Mouse (Mus musculus) CD4-positive helper T cell, adult 2 months (primary cell): ENCODE data around the gene Dao.

ENCODE experiments used
- DNase-seq: peaks from one replicate; pipeline ENCODE4 v3.0.0-alpha.2; 2012; ENCODE audit warnings: low read depth, missing footprints, low spot score

Gene Dao

GRCm38 (mm10) chr5:114003542-114003941 is at the start of gene Dao:
Dao (plus strand) TSS chr5:114003703.
- no peak for DNase-seq

GRCm38 (mm10) chr5:113954421-113954820 is 49.1 kb upstream of the Dao start:
- peak; percentile 73 for DNase-seq

GRCm38 (mm10) chr5:113955281-113955680 is 48.2 kb upstream of the Dao start:
- no peak for DNase-seq

- DNase-seq, result no peak
These were observed 47.8 kb upstream of the Dao start for GRCm38 (mm10) chr5:113955691-113956090.

DNA sequence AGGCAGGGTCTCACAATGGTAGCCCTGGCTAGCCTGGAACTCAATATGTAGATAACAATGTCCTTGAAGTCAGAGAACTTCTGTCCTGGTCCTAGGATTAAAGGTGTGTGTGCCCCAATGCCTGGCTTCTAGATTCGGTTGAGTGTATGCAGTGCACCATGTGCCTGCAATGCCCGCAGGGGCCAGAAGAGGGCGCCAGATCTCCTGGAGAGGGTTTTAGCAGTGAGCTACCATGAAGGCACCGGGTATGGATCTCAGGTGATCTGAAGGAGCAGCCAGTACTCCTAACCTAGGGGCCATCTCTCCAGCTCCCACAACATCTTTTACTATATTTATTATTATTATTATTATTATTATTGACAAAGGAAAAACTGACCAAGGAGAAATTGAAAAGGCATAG is 47.0 kb upstream of the Dao start:
- DNase-seq, result peak; percentile 84

DNA sequence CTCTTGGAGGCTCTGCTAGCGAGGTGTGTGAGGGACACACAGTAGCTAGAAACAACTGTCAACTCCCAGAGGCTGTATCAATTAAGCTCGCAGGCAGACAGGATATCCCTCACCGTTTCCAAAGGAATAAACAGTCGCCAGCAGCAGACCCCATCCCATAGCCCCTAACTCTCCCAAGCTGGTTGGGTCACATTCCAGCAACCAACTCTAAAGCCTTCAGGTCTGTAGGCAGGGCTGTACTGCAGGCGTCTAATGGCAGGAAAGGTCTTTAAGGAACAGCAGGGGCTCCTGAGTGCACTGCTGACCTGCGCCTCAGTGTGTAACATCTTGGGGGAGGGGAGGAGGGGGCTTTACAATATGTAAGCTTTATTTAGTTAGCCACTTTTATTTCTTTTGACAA is 44.5 kb upstream of the Dao start:
- no peak for DNase-seq

- DNase-seq, result no peak
These were observed 43.1 kb upstream of the Dao start for GRCm38 (mm10) chr5:113960416-113960815.

- DNase-seq, result no peak
These were observed 41.7 kb upstream of the Dao start for GRCm38 (mm10) chr5:113961776-113962175.

DNA sequence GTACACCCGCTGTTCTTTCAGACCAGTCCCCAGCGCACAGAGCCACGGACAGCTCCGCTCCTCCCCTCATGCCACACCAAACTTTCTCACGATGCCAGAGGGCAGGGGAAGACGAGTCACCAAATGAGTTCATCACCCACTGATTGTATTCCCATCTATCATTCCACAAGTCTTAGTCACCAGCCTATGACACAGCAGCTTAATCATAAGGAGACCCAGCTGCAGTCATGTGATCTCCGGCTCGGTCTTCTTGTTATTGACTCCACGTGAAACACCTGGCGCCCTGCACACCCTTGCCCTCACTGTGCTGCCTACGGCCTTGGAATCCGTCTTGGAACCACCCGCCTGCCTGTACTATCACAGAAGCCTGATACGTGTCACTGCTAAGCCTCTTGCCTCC is 38.5 kb upstream of the Dao start:
- DNase-seq, result no peak

- no peak for DNase-seq
These were observed 37.8 kb upstream of the Dao start for GRCm38 (mm10) chr5:113965659-113966185.

- DNase-seq, result no peak
These were observed 36.9 kb upstream of the Dao start for GRCm38 (mm10) chr5:113966452-113967150.

DNA sequence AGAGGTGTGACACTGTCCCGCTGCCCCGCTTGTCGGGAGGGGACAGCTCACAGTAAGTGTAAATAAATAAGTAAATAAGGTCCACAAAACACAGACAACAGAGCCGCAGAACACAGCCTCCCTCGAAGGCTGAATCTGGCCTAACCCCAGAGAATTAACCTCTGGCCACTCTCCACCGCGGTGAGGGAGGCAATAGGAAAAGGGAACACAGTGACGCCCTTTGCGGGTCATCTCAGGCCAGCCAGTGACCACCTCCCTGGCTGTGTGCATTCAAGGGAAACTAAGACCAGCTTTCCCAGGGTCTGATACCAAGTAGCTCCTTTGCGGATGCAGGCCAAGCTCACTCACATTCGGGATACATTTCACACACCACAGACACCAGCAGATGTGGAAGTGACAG is 35.1 kb upstream of the Dao start:
- DNase-seq, result no peak

GRCm38 (mm10) chr5:113971434-113971960 is 32.0 kb upstream of the Dao start:
- no peak for DNase-seq

DNA sequence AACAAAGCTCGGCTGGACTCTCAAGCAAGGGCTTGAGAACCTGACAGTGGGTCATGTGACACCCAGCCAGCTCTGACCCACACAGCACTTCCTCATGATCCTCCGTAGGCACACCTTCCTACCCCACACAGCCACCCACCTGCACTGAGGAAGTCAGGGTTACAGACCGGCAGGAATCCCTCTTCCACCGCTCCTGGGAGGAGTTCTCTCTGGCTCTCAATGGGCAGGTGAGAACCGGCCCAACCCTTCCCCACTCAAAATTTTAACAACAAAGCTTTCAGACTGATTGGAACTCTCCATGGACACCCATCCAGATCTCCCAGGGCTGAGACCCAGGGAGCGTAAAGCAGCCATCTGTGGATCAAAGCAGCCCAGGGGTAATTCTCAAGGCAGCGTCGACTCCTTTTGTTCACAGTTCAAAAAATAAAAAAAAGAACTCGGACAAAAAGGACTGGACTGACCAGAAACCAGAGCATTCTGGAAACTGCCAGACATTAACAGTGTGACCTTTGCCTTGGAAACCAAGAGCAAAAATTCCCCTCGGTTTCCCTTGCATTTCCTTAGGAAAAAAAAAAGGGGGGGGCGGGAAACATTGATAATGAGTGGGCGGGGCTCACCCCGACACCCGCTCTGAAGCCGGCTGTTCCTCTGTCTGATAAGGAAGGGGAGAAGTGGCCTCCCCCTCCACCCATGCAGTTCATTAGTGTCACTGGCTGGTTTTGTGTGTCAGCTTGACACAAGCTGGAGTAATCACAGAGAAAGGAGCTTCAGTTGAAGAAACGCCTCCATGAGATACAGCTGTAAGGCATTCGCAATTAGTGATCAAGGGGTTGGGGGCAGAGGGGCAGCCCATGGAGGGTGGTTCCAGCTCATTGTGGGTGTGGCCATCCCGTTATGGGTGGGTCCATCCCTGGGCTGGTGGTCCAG is 30.7 kb upstream of the Dao start:
- no peak for DNase-seq

DNA sequence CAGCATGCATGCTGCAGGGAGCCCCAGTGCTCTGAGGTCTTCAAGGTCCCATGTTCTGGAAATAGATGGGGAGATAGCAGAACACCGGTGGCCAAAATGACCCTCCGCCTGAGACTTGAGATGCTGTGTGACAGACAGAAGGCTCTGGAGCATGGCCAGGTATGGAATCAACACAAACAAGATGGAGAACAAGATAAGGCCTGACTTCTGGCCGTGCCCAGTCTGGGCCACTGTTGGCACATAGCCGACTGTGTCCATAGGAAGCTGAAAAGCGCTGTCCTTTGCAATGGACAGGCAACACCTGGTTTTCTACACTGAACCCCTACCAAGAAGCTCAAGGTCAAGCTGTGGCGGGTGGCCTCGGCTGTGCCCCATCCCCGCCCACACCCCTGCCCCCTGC is 29.7 kb upstream of the Dao start:
- DNase-seq, result no peak

DNA sequence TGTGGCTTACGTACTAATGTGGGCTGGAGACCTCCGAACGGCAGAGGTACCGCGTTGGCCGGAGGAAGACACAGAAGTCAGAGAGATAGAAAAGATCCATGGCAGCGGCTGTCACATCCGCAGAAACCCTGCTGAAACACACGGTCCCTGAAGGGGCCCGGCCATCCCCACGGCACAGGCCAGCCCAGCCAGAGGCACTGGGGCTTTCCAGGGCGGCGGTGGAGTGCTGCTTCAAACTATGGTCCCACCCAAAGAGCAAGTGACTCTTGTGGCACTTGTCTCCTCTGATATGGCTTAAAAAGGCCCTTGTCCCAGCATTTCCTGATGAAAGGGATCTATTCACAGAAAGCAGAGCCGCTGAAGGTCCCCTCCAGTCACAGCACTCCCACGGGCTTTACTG is 28.9 kb upstream of the Dao start:
- no peak for DNase-seq

DNA sequence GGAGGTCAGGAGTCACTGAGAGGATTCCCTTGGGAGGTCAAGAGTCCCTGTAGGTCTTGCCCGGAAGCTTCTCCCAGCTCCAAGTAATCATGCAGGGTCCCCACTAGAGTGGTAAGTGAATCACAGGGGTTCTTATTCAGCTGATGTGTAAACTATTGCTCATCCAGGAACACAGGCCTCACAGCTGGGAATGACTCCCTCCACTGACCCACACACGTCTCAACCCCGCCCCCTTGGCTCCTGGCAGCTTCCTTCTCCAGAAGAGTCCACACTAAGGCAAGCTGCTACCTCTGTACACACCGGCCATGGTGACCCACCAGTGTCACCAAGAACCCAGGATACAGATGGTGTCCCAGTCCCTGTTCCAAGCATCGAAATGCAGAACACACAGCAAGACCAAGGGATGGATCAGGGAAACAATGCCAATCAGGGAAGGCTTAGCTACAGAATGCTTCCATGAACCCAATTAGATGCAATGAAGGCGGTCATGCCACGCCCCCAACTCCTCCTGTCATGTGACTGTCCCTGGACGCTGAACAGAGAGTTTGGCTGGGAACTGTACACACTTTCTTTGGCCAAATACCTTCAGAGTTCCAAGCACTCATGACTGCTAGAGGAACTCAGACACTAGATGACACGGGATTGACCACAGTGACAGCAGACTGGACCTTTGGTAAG is 27.8 kb upstream of the Dao start:
- DNase-seq, result no peak

GRCm38 (mm10) chr5:113976597-113976996 is 26.9 kb upstream of the Dao start:
- no peak for DNase-seq

DNA sequence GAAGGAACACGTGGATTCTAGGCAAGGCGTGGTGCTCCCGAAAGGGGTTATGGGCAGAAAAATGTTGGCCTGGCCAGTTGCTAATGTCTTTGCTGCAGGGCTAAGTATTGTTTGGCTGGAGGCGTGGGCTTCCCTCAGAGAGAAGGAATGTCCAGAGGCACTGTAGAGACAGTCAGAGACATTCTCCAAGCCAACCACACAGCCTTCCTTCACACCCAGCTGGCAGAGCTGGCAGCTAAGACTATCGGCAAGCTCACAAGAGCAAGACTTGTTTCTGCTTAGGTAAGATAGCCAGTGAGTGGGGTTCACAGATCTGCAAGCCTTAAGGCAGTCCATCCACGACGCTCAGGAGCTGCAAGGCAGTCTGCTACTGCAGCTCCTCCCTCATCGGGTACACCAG is 26.2 kb upstream of the Dao start:
- no peak for DNase-seq

DNA sequence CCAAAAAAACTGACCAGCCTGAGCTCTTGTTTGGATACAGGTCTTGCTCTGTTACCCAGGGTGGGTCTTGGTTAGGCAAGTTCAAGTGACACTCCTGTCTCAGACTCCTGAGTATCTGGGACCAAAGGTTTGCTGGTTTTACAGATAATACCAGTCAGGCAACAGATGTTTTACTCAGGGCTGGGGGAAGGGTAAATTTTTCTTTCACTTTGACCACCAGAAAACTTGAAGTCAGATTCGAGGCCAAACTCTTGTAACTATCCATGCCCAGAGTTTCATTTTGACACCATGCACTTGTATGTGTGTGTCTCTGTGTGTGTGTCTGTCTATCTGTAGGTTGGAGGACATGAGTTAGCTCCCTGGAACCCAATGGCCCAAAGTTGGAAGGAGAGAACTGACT is 23.0 kb upstream of the Dao start:
- DNase-seq, result no peak

GRCm38 (mm10) chr5:113981171-113981570 is 22.3 kb upstream of the Dao start:
- no peak for DNase-seq

- DNase-seq, result no peak
These were observed 21.7 kb upstream of the Dao start for GRCm38 (mm10) chr5:113981843-113982242.
